Mouse (Mus musculus) spleen, adult 2 months (tissue): ENCODE measurements at regions not wholly inside any gene's neighbourhood (a gene's known extent, or its start where the extent isn't known, plus 50 kb on each side); places are given as distances from the start of the nearest gene placed in this dataset.

Source experiments
- DNase-seq, 2 experiments: peaks; one replicate each; pipeline versions ENCODE4 v3.0.0 to v3.0.0-alpha.2; 2012 to 2021; ENCODE audit warnings: low spot score in 2 of 2, low read depth in 1 of 2
- H3K27ac ChIP-seq: fragments of 200-500 bp; 2 replicates; pipeline ENCODE4 v1.5.1; 2012; ENCODE audit warnings: low read length, inconsistent platforms; ENCODE audit not compliant: insufficient read depth
- H3K27me3 ChIP-seq: fragments of 200-500 bp; 2 replicates; pipeline ENCODE4 v1.6.1; 2012; ENCODE audit warnings: mild to moderate bottlenecking, moderate library complexity, low read length, inconsistent platforms; ENCODE audit not compliant: control insufficient read depth, insufficient read depth
- H3K36me3 ChIP-seq: fragments of 200-500 bp; 2 replicates; pipeline ENCODE4 v1.6.1; 2012; ENCODE audit warnings: mild to moderate bottlenecking, low read length, inconsistent platforms; ENCODE audit not compliant: control insufficient read depth, insufficient read depth
- H3K4me1 ChIP-seq: fragments of 200-500 bp; 2 replicates; pipeline ENCODE4 v1.6.1; 2011; ENCODE audit warnings: inconsistent platforms; ENCODE audit not compliant: control insufficient read depth, insufficient read depth, insufficient read length
- H3K4me3 ChIP-seq: fragments of 200-500 bp; 2 replicates; pipeline ENCODE4 v1.5.1; 2011; ENCODE audit warnings: mild to moderate bottlenecking, inconsistent platforms; ENCODE audit not compliant: insufficient read depth, insufficient read length; ENCODE audit errors: extremely low read depth
- CTCF ChIP-seq: fragments of 200-500 bp; IDR thresholded peaks from 2 replicates; pipeline ENCODE4 v1.5.1; 2011; ENCODE audit warnings: mild to moderate bottlenecking, inconsistent platforms; ENCODE audit not compliant: insufficient read depth, insufficient read length, insufficient replicate concordance; ENCODE audit errors: extremely low read depth
- POLR2A ChIP-seq: fragments of 200-500 bp; IDR thresholded peaks from 2 replicates; pipeline ENCODE4 v1.6.1; 2011; ENCODE audit warnings: low read depth, low read length, inconsistent platforms
- WGBS: fragments of 180-500 bp; shearing (Covaris S2); methylation state at CpG from one replicate; pipeline ENCODE4 v1.1.7; 2018; 5-methylcytosine and 5-hydroxymethylcytosine counted together

DNA sequence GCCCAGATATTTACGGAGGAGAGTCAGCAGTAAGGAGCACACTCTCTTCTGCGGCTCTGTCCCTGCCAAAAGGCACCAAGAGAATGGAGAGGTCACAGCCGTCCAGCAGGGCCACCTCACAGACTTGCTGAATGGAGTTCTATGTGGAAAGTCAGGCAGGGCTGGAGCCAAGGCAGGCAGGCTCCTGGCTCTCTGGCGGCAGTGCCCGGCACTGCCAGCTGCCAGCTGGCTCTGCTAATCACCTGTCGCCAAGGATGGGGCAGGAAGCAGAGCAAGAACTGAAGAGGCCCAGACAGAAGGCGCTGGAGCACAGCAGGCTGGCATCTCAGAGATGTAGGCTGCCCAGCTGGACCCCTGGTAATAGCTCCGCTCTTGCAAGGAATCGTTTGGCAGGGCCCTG is 245.2 kb upstream of the Prok2 start:
- Histone ChIP-seq H3K4me3 (no peak overlapping the region), H3K27me3 (no peaks in the 10 kb centered on the region), H3K27ac (no peak overlapping the region), H3K36me3 (no peaks in the 10 kb centered on the region), H3K4me1 (no peaks in the 10 kb centered on the region)
- TF ChIP-seq POLR2A (no peak), CTCF (no peak)
- 85% methylated on average over 9 of the region's 9 CpGs for WGBS
- DNase-seq = no peak

DNA sequence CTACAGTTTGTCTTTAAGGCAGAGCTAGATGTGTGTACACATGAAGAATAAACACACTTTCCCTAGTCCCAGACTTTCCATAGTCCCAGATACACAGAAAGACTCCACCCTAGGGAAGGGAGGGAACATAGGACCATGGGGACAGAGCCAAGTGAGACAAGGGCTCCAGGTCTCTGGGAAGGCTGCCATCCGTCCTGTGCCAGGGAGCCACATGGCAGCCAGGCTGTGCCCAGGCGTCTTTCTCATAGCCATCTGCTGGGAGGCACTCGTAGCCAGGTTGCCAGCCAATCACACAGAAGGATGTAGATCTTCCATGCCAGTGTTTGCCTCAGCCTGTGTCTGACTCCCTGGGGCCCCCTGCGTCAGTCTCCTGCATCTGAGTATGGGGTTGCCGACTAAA is 242.7 kb upstream of the Prok2 start:
- WGBS = 86% methylated on average over 5 of the region's 5 CpGs
- DNase-seq = no peak
- H3K4me1 ChIP-seq = no peaks in the 10 kb centered on the region
- H3K27ac ChIP-seq = no peak overlapping the region
- no peak overlapping the region for H3K4me3 ChIP-seq
- H3K27me3 ChIP-seq = no peaks in the 10 kb centered on the region
- TF ChIP-seq POLR2A (no peak), CTCF (no peak)
- H3K36me3 ChIP-seq = no peaks in the 10 kb centered on the region

DNA sequence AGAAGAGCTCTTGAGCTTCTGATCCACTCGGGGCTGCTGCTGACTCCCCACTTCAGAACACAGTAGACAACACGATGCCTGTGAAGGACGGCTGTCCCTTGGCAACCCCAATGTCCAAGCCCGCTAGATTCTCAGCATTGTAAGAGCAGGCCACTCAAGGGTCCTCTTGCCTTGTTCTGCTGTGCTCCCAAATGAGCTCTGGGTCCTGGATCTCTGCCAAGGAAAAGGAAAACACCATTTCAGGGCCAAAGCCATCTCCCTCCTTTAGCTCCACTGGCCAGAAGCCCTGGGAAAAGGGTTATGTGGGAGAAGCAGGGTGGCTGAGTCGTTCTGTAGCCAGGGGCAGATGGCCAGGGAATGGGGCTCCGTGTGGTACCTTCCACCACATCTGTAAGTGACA is 241.3 kb upstream of the Prok2 start:
- no peak overlapping the region for H3K4me3 ChIP-seq
- H3K36me3 ChIP-seq = no peaks in the 10 kb centered on the region
- TF ChIP-seq CTCF (no peak), POLR2A (no peak)
- DNase-seq = no peak
- no peaks in the 10 kb centered on the region for H3K4me1 ChIP-seq
- 83% methylated on average over 6 of the region's 6 CpGs for whole genome bisulfite sequencing
- no peak overlapping the region for H3K27ac ChIP-seq
- no peaks in the 10 kb centered on the region for H3K27me3 ChIP-seq

DNA sequence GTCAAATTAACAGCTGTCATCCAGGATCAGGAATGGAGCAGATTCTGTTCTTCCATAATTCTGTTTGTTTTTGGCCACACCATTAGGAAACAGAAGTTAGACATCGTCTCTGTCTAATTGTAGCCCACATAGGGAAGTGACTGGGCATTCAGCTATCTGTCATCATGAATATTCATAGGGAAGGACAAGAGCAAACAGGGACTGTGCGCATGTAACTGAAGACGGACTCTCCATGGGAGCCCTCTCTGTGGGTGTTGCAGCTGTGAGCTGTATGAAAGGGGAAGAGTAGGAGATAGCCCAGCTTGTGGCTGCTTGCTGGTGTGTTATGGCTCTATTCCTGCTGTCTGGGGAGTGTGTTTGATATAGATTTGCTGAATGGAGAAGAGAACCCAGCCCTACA is 238.3 kb upstream of the Prok2 start:
- TF ChIP-seq CTCF (no peak), POLR2A (no peak)
- Histone ChIP-seq H3K4me1 (no peaks in the 10 kb centered on the region), H3K27me3 (no peaks in the 10 kb centered on the region), H3K36me3 (no peaks in the 10 kb centered on the region), H3K27ac (no peak overlapping the region), H3K4me3 (no peak overlapping the region)
- 69% methylated on average over 3 of the region's 3 CpGs for WGBS
- no peak for DNase-seq

DNA sequence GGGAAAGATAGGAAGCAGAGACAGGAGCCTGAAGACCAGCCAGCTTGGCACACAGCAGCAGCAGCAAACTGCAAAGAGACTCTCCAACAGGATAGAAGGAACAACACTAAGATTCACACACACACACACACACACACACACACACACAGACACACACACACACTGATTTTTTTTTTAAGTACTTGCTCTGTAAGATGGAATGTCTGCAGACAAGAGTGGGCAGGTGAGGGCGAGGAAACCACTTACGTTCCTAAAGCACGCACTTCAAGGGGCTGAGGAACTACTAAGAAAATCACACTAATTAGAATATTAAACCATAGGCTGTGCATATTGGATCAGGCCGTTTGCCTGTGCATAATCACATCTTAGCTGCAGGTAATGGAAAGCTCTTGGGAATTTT is 237.8 kb upstream of the Prok2 start:
- H3K27ac ChIP-seq = no peak overlapping the region
- H3K36me3 ChIP-seq = no peaks in the 10 kb centered on the region
- H3K27me3 ChIP-seq = no peaks in the 10 kb centered on the region
- no peaks in the 10 kb centered on the region for H3K4me1 ChIP-seq
- WGBS = 88% methylated on average over 4 of the region's 4 CpGs
- TF ChIP-seq CTCF (no peak), POLR2A (no peak)
- H3K4me3 ChIP-seq = no peak overlapping the region
- DNase-seq = no peak

DNA sequence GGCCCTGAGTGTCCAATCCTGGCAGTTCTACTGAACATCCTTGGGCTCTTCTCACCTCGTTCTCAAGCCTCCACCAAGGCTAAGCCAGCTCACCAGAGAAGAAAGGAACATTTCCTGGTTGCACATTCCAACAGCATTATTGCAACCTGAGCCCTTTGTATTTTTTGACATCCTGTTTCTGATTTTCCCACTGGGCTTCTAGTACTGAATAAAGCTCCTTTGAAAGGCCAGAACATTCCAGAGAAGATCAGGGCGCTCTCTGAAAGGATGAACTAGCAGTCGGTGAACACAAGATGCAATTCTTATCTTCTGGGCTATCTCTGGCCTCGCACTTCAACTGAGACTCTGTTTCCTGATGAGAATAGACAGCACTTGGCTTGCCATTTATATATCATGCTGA is 233.2 kb upstream of the Prok2 start:
- H3K27ac ChIP-seq = no peak overlapping the region
- TF ChIP-seq CTCF (no peak), POLR2A (no peak)
- H3K4me1 ChIP-seq = no peaks in the 10 kb centered on the region
- no peak overlapping the region for H3K4me3 ChIP-seq
- no peaks in the 10 kb centered on the region for H3K36me3 ChIP-seq
- 52% methylated on average over 4 of the region's 4 CpGs for WGBS
- DNase-seq = no peak
- no peaks in the 10 kb centered on the region for H3K27me3 ChIP-seq

DNA sequence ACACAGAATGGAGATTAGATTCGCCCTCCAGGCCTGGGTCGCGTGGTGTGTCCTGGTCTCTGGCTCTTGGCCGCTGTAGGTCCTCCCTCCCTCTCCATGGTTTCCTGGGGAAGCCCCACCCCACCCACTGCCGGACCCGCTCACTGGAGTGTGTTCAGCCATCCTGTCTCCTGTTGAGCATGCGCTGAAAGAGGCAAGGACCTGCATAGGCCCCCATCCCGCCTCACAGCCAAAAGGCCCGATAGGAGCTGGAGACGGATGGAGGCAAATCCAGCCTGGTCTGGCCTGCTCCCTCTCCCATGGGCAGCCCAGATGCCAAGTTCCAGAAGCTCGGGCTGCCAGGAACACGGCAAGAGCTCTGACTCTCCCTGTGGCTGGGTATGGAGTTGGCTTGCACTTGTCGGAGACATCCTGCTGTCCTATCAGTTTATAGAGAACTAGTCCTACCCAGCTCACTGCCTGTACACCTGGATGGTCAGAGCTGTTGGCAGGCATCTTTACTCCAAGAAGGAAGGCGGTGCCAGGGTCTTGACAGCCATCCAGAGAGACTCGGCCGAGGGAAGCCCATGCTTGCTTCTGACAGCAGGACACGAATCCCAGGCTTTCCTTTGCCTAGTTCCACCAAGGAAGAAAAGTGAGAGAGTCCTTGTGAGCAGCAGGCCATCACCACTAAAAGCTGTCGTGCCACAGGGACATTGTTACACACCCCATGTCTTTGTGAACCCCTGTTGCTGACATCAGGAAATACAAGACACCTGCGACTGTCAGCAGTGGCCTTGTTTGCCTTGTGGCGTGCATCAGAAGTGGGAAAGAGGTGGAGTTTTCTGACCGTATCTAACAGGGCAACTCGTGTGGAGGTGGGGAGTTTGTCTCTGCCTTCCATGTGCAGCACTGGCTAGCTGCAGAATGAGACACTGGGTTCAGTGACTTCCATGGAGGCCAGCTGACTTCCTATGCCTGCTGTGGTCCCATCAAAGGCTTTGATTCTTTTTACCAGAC is 228.9 kb upstream of the Prok2 start:
- TF ChIP-seq POLR2A (no peak), CTCF (no peak)
- Histone ChIP-seq H3K4me1 (no peaks in the 10 kb centered on the region), H3K27me3 (no peaks in the 10 kb centered on the region), H3K27ac (no peak overlapping the region), H3K36me3 (no peaks in the 10 kb centered on the region), H3K4me3 (no peak overlapping the region)
- DNase-seq = no peak
- WGBS = 77% methylated on average over 22 of the region's 22 CpGs
